Mouse (Mus musculus) ES-E14 (cell line): ENCODE data around the gene Cd151.

Source experiments
- CHD2 ChIP-seq: IDR thresholded peaks from 2 replicates; pipeline ENCODE4 v1.6.1; 2014; ENCODE audit warnings: mild to moderate bottlenecking, low read depth, low read length, inconsistent platforms
- HCFC1 ChIP-seq: IDR thresholded peaks from 2 replicates; pipeline ENCODE4 v1.6.1; 2012; ENCODE audit warnings: low read length, inconsistent platforms, borderline replicate concordance; ENCODE audit not compliant: insufficient read depth
- MAFK ChIP-seq: IDR thresholded peaks from 2 replicates; pipeline ENCODE4 v1.6.1; 2014; ENCODE audit warnings: mild to moderate bottlenecking, low read depth, low read length, inconsistent platforms; ENCODE audit not compliant: insufficient read depth
- ZNF384 ChIP-seq: IDR thresholded peaks from 2 replicates; pipeline ENCODE4 v1.6.1; 2012; ENCODE audit warnings: low read depth, low read length, inconsistent platforms

GRCm38 (mm10) chr7:141469352-141469751 lies 2.2 kb downstream of the Cd151 start:
- TF ChIP-seq ZNF384 (no peak), HCFC1 (no peak), CHD2 (no peak), MAFK (no peak)
